Mouse (Mus musculus) layer of hippocampus, postnatal 25 days (tissue): Measurements from ENCODE around the gene Nuf2. TPM values are rescaled to one million over a fixed set of nuclear protein-coding genes. Genes with fewer than 3 reads are reported as not detected.
"Not testable (repeated sequence)": the region's sequence is repeated elsewhere in the genome, so short reads cannot be mapped to it uniquely, and the experiment has no call there.

ENCODE experiments used
- DNase-seq, 2 experiments: peaks; one replicate each; pipeline ENCODE4 v3.0.0; 2022; ENCODE audit warnings: mixed read lengths in 2 of 2, low spot score in 1 of 2; ENCODE audit errors: extremely low spot score in 1 of 2
- total RNA-seq, 2 experiments: library from RNA; stranded (reverse); gene quantifications; 2 replicates each; pipeline ENCODE4 v1.2.3; 2021

Gene Nuf2
- 1 to 10 TPM; 5.0 to 6.5 TPM for total RNA-seq

DNA sequence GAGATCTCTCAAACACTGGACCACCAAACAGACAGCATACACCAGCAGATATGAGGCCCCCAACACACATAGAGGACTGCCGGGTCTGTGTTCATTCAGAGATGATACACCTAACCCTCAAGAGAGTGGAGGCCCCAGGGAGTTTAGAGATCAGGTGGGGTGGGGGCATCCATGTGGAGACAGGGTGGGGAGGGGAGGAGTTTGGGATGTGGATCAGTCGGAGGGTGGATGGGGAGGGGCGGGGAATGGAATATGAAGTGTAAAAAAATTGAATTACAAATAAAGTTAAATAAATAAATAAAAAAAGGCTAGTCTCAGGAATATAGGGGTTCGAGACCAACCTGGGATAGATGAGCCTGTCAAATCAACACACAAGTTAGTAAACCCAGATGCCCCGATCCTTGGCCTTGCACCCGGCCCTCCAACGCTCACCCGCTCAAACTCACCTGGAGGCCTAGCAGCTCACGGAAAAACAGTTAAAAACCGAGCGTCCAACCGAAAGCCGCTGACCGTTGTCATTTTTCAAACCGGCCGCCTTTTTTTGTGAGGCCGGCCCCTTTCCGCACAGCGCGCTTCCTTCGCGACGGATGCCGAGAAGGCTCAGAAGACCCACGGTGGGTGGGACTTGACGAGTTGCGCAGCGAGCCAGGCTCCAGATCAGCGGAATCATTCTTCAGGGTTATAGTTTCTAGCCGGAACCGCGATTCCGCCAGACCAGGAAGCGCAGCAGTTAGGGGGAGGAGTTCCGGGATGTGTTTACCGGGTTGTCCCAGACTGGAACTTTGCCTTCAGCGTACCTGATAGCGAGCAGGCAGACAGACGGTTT, at the start of gene Nuf2:
Nuf2 (minus strand) TSS at position 589 of the 826 bp plus-strand sequence.
- peak; percentile 98 for DNase-seq

GRCm38 (mm10) chr1:169579572-169579971, 48.3 kb upstream of the Nuf2 start:
- no peak for DNase-seq

DNA sequence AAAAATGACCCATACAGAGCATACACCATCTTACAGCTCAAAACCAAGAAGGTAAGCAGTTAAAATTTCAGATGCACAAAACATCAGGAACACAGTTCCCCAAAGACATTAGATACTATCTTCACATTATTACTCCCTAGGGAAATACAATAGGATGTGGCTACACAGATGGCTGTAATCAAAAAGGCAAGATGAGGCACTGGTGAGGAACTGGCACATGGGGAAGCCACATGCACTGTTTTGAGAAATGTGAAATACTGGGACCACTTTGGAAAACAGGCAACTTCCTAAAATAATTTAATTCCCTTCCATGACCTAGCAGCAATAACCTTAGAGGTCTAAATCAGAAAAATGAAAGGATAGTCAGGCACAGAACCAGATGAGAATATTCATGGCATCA, 42.9 kb upstream of the Nuf2 start:
- DNase-seq = no peak

DNA sequence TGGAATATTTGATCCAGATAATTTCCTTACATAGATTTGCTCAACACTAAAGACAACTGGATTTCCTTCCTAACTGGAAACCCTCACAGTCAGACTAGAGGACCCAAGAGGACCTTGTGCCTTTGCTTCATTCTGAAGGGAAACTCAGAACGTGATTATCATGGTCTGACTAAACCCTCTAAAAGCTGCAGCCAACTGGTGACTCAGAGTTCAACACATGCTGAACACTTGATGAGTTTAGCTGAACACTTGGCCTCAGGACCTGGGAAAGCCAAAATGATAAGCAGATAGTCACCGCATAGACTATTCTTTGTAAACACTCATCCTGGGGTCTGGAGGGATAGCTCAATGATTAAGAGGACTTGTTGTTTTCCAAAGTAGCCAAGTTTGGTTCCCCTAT, 24.4 kb upstream of the Nuf2 start:
- DNase-seq = no peak

GRCm38 (mm10) chr1:169555019-169555418, 23.8 kb upstream of the Nuf2 start:
- no peak for DNase-seq

DNA sequence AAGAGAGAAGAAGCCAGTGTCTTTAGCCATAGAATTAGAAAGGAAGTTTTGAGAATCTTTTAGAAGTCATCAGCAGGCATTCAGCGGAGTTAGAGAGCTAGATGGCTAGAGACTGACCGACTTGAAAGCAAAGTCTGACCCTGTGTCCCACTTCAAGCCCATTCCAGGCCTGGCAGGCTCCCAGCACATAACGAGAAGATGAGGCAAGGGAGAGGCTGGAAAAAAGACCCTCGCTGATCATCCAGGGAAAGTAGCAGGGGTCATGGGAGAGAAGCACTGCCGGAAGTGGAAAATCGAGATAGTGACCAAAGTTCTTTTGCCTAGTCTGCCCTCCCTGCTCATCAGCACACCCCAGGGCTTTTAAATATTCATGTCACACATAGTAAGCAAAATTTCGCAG, 22.2 kb upstream of the Nuf2 start:
- no peak for DNase-seq

- DNase-seq = no peak
These were observed 9.2 kb upstream of the Nuf2 start for GRCm38 (mm10) chr1:169540415-169540814.

DNA sequence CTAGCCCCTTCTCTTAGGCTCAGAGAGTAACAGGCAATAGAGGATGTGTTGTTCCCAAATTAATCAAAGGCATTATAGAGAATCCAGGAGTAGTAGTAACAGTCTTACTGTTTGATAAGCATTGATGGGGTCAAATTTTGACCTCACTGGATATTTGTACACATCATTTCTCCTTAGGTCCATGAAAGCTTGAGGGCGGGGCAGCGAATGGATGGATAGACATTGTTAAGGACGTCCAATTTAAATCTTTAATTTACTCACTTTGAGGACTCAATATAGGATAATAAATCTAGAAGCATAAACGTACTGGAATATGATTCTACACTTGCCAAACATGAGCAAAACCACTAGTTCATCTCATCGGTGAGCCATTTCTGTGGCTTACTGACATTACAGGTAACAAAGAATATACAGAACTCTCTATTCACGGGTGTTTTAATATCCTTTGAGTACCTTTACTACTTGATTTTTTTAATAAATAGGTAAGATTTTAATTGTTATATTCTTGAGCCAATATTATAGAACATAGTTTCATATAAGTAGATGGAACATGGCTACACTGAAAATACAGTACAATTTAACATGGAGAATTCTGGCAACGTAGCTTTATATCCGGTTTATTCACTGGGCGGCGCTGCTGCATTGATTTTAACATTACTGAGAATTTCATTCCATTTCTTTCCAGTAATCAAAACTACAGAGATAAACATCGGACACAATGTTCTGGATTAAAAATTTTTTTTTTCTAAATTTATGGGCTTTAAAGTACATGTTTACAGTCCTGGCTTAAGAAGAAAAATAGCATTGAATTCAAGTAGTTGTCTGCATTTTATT, 655 bp upstream of the Nuf2 start:
- DNase-seq = peak; percentile 40 to 86

DNA sequence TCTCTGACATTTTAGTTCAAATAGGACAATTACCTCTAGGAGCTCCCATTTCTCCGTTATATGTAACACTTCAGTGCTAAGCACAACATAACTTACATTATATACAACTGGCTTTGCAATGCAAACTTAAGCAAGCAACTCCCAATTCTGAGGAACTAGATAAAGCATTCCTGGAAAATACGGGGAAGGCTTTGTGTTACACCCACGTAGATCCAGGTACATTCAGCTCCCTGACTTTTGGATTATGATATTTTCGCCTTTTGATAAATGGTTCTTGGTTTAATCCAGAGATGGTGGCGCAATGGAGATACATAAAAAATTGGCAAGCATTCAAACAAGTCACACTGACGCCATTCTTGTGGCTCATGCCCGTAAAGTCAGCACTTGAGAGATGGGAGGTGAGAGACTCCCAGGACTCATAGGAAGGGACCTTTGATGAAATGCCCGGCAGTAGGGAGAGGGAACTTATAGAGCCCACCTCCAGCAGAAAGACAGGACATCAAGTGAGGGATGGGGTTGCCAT, 1.2 kb downstream of the Nuf2 start:
- no peak for DNase-seq

DNA sequence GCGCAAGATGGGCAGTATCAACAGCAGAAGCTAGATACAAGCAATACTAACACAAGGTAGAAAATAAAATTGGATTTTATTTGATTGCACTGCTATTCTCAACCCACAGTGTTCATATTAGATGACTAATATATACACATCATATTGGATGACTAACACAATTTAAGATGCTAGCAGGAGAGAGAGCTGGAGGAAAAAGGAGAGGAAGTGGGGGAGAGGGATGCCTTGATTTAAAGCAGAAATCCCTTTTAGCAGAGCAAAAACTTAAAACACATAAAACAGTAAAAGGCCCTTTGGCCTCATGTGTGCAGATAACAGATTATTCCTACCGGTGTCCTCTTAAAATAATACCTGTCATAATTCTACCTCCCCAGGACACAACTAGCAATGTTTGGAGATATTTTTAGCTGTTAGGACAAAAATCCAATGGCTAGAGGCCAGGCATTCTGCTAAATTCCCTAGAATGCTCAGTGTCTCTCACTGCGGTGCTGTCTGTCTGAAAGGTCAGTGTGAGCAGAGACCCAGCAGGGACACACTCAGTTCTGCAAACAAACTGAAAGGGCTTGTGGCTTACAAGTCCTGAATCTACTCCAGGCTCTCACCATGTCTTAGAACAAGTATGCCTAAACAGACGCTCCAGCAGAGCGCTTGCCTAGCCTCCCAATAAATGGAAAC, 5.1 kb downstream of the Nuf2 start:
- DNase-seq = no peak

GRCm38 (mm10) chr1:169519337-169519736, 11.9 kb downstream of the Nuf2 start:
- peak in 1 of 2 experiments; percentile 19 for DNase-seq

GRCm38 (mm10) chr1:169517899-169518517, 13.3 kb downstream of the Nuf2 start:
- not testable (repeated sequence) for DNase-seq

GRCm38 (mm10) chr1:169517376-169517892, 13.8 kb downstream of the Nuf2 start:
- no peak for DNase-seq

GRCm38 (mm10) chr1:169506354-169506753, 24.9 kb downstream of the Nuf2 start:
- DNase-seq = no peak

DNA sequence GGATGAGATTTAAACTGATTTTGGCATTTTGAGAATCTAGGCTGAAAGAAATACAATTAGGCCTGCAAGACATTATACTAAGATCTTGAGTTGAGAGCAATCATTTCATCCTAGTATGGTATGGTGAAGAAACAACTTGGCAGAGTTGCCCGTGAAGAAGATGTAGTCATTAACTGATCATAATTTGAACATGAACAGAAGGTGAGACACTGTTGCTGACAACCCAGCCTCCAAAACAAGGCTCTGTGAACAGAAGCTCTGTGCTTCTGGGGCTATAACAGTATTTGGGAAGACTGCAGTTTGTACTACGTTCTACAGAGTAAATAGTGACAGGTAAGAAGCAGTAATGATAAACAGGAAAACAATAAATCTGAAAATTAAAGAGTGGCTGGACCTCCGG, 28.4 kb downstream of the Nuf2 start:
- no peak for DNase-seq

DNA sequence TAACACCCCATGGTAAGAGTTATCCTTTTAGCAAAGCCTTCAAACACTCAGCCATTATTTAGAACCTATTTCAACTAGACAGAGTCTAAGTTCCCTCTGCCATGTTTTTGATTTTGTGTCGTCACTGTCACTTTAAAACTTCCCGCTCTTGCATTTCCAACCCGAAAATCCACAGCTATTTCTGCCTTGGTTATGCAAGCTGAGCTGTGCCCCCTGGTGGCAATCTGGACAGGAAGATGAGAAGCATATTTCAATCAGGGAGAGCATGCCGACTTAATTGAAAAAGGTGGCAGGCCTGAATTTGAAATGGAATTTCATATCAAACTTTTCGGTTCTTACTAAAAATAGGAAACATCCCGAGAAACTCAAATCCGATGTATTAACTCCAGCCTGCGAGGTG, 35.6 kb downstream of the Nuf2 start:
- DNase-seq = peak; percentile 32 to 81

DNA sequence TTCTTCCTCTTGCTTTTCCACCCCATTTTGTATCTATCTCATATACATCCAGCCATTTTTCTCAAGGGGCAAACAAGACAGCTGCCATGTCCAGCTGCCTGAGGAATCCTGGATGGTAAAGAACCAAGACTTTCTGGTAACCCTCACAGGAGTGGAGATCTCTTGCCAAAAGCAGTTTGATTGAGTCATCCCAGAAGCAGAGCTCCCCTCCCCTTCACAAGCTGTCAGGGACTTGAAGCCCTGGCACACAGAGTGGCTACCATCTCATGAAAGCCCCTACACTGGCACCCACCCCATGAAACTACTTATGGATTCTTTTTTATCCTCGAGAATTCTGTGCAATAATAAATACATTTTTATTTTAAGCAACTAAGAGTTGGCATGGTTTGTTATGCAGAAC, 39.7 kb downstream of the Nuf2 start:
- no peak for DNase-seq

GRCm38 (mm10) chr1:169485408-169485885, 45.8 kb downstream of the Nuf2 start:
- DNase-seq = peak in 1 of 2 experiments; percentile 30

GRCm38 (mm10) chr1:169484565-169484964, 46.7 kb downstream of the Nuf2 start:
- no peak for DNase-seq
